Mouse (Mus musculus): Measurements from ENCODE around the gene Sox2.

- TF ChIP-seq CTCF (IDR thresholded peaks at IDR 0.05; ENCODE audit: low read depth) (no peak), EP300 (IDR thresholded peaks at IDR 0.05; ENCODE audit: low read depth) (no peak)
Observed at GRCm38 (mm10) chr3:34667180-34667579, 17.0 kb downstream of the Sox2 start.
